Mouse (Mus musculus) thymus, adult 2 months (tissue): ENCODE data around the gene Mrm3. TPM values are rescaled to one million over a fixed set of nuclear protein-coding genes. Genes with fewer than 3 reads are reported as not detected.

Experiments used
- DNase-seq: peaks from one replicate; pipeline ENCODE4 v3.0.0; 2021
- H3K27ac ChIP-seq: fragments of 200-500 bp; 2 replicates; pipeline ENCODE4 v1.5.1; 2012; ENCODE audit warnings: low read length, control low read depth; ENCODE audit not compliant: control insufficient read depth, insufficient read depth
- H3K27me3 ChIP-seq: fragments of 200-500 bp; 2 replicates; pipeline ENCODE4 v1.6.1; 2012; ENCODE audit warnings: mild to moderate bottlenecking, low read length, moderate library complexity, mixed read lengths; ENCODE audit not compliant: control insufficient read depth, insufficient read depth
- H3K36me3 ChIP-seq: fragments of 200-500 bp; 2 replicates; pipeline ENCODE4 v1.6.1; 2012; ENCODE audit warnings: mild to moderate bottlenecking, low read length, moderate library complexity; ENCODE audit not compliant: control insufficient read depth, insufficient read depth
- H3K4me1 ChIP-seq: fragments of 200-500 bp; replicated peaks from 2 replicates; pipeline ENCODE4 v1.6.1; 2012; ENCODE audit warnings: low read length; ENCODE audit not compliant: control insufficient read depth, insufficient read depth
- H3K4me3 ChIP-seq: fragments of 200-500 bp; 2 replicates; pipeline ENCODE4 v1.5.1; 2012; ENCODE audit warnings: mild to moderate bottlenecking, low read length, control low read depth, moderate library complexity; ENCODE audit not compliant: control insufficient read depth, insufficient read depth
- CTCF ChIP-seq: fragments of 200-500 bp; IDR thresholded peaks from 2 replicates; pipeline ENCODE4 v1.5.1; 2012; ENCODE audit warnings: mild to moderate bottlenecking, control low read depth, low read length, moderate library complexity, borderline replicate concordance; ENCODE audit not compliant: control insufficient read depth, poor library complexity, insufficient read depth; ENCODE audit errors: extremely low read depth
- POLR2A ChIP-seq: fragments of 200-500 bp; IDR thresholded peaks from 2 replicates; pipeline ENCODE4 v1.6.1; 2012; ENCODE audit warnings: mild to moderate bottlenecking, low read length, control low read depth, moderate library complexity; ENCODE audit not compliant: control insufficient read depth, poor library complexity, insufficient read depth; ENCODE audit errors: extremely low read depth
- WGBS: fragments of 180-500 bp; shearing (Covaris S2); methylation state at CpG from one replicate; pipeline ENCODE4 v1.1.7; 2018; 5-methylcytosine and 5-hydroxymethylcytosine counted together
- polyA plus RNA-seq: library from polyadenylated mRNA; depleted of rRNA; stranded (reverse); fragments of >200 nt; gene quantifications from 2 replicates; pipeline ENCODE4 v1.2.3, GENCODE M21; 2012

Gene Mrm3
- polyA plus RNA-seq, 1 experiment = 7.6 TPM

DNA sequence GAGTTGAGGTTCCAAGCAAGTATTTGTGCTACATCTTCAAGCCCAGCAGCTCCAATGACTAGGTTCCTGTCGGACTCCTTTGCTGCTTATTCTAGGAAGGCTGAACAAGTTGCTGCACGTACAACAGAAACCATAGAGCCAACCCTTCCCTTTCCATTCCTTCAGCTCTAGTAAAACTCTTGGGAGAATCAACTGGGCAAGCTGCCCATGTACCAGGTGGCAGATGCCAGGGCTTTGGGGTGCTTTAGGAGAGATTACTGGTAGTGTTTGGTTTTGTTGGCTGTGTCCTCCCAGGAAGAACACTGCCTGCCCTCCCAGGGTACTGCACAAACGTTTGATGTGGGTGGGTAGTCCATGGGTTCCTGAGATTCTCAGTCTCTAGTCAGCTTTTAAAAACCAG, 8.5 kb downstream of the Mrm3 start:
- Histone ChIP-seq H3K4me3 (no peak overlapping the region), H3K27me3 (no peaks in the 10 kb centered on the region), H3K4me1 (no peaks in the 10 kb centered on the region), H3K36me3 (no peaks in the 10 kb centered on the region), H3K27ac (no peak overlapping the region)
- 79% methylated on average over 3 of the region's 3 CpGs for WGBS
- TF ChIP-seq POLR2A (no peak), CTCF (no peak)
- DNase-seq = no peak

DNA sequence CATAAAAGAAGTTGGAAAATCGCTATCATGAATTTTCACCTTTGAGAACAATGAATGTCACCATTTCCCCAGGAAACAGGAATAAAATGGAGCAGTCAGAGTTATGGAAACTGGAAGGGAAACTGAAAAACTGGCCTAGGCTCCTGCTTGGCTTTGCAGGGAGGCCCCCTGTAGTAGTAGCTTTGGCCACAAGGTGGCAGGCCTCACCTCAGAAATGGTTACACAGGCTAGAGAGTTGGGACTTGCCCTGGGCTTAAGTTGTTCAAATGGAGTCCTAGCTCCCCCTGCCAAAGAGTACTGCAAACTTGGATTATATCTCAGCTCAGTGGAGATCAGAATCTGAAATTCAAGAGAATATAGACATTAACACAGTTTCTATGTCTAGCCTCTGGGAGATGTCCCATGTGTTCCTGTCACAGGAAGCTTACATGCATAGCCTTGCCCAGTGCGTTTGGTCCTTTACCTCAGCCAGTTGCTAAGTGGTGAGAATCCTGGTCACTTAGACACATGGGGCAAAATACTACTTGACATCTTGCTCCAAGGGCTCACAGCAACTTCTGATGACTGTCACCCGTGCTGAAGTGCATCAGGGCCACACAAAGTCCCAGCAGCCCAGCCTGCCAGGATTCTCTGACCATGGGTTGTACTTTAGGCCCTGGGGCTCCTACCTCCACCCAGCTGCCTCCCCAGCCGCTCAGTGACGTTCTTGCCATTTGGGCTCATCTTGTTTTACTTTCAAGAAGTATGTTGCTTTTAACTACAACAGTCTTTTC, 9.8 kb downstream of the Mrm3 start:
- peak; percentile 67; the same call in 1 of the 2 replicates for TF ChIP-seq CTCF
- TF ChIP-seq POLR2A = no peak
- Histone ChIP-seq H3K4me1 (no peaks in the 10 kb centered on the region), H3K4me3 (no peak overlapping the region), H3K27ac (no peak overlapping the region), H3K27me3 (no peaks in the 10 kb centered on the region), H3K36me3 (no peaks in the 10 kb centered on the region)
- 72% methylated on average over 5 of the region's 5 CpGs for WGBS
- peak; percentile 83 for DNase-seq

DNA sequence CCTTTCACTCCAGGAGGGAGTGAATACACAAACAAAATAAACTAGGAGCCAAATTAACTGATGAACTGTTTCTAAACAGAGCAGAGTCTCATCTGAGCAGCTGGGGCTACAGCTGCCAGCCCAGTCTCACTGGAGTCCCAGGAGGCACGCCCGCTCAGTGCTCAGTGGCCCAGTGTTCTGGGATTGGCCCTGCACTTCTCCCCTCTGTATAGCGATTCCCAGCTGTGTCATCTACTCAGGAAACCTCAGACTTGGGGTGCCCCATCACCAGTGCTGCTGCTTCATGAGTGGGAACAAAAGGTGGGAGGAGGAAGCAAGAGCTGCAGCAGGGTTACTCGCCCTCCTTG, 10.4 kb downstream of the Mrm3 start:
- TF ChIP-seq CTCF = no peak
- no peak for TF ChIP-seq POLR2A
- no peak overlapping the region for H3K27ac ChIP-seq
- H3K36me3 ChIP-seq = no peaks in the 10 kb centered on the region
- no peaks in the 10 kb centered on the region for H3K4me1 ChIP-seq
- no peaks in the 10 kb centered on the region for H3K27me3 ChIP-seq
- H3K4me3 ChIP-seq = no peak overlapping the region
- WGBS = 93% methylated on average over 4 of the region's 4 CpGs
- no peak for DNase-seq

DNA sequence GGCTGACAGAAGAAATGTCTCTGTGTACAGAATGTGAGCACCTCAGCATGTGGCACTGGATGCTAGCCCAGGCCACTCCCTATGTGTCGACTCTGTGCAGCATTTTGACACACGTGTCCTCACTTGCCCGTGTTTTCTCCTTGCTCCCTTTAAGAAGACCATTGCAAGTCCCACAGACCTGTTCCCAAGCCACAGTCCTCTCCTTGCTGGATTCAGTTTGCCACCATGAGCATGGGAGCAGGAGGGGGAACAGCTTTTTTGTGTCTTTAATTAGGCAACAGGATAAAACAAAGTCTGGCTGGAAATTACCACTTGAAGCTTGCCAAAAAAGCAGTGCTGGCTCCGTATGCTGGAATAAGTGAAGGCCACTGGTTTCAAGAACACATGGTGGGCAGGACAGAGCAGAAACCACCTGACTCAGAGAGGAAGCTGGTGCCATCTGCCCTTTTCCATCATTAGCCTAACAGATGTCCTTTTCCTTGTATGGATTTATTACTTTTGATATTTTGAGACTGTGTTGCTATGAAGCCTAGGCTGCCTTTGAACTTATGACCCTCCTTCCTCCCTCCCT, 12.0 kb downstream of the Mrm3 start:
- no peaks in the 10 kb centered on the region for H3K4me1 ChIP-seq
- H3K36me3 ChIP-seq = no peaks in the 10 kb centered on the region
- no peak overlapping the region for H3K27ac ChIP-seq
- DNase-seq = no peak
- H3K27me3 ChIP-seq = no peaks in the 10 kb centered on the region
- TF ChIP-seq CTCF = no peak
- no peak for TF ChIP-seq POLR2A
- no peak overlapping the region for H3K4me3 ChIP-seq
- WGBS = 95% methylated on average over 4 of the region's 4 CpGs

GRCm38 (mm10) chr11:76256129-76256528, 12.6 kb downstream of the Mrm3 start:
- Histone ChIP-seq H3K36me3 (no peaks in the 10 kb centered on the region), H3K4me3 (no peak overlapping the region), H3K4me1 (peaks cover 5% of the 10 kb centered on the region), H3K27ac (no peak overlapping the region), H3K27me3 (no peaks in the 10 kb centered on the region)
- no peak for DNase-seq
- 82% methylated on average over 5 of the region's 5 CpGs for WGBS
- TF ChIP-seq CTCF (no peak), POLR2A (no peak)

DNA sequence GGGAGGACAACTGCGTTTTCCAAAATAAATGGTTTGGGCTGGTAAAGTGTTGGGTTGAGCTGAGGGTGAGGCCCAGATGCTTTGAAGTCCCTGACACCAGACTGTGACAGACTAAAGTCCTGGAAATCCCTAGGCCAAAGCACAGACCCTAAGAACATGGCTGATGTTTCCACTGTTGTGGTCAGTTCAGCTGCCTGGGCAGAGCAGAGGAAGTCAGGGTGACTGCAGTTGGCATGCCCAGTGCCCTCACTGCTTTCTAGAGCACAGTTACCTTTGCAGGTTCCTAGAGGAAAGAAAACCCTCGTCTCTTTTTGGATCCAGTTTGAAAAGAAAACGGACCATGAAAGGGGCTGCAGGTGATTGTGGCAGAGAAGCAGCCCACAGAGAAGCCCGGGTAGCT, 13.9 kb downstream of the Mrm3 start:
- no peak overlapping the region for H3K27ac ChIP-seq
- H3K27me3 ChIP-seq = no peaks in the 10 kb centered on the region
- H3K4me3 ChIP-seq = no peak overlapping the region
- peaks cover 13% of the 10 kb centered on the region for H3K4me1 ChIP-seq
- TF ChIP-seq POLR2A (no peak), CTCF (no peak)
- 89% methylated on average over 4 of the region's 4 CpGs for WGBS
- no peaks in the 10 kb centered on the region for H3K36me3 ChIP-seq
- DNase-seq = no peak
